Mouse (Mus musculus): ENCODE measurements around the gene Cdh3. TPM values are rescaled to one million over a fixed set of nuclear protein-coding genes. Genes with fewer than 3 reads are reported as not detected.

Cdh3 gene
- polyA plus RNA-seq, 1 experiment from 2014 or later: 0.65 TPM

DNA sequence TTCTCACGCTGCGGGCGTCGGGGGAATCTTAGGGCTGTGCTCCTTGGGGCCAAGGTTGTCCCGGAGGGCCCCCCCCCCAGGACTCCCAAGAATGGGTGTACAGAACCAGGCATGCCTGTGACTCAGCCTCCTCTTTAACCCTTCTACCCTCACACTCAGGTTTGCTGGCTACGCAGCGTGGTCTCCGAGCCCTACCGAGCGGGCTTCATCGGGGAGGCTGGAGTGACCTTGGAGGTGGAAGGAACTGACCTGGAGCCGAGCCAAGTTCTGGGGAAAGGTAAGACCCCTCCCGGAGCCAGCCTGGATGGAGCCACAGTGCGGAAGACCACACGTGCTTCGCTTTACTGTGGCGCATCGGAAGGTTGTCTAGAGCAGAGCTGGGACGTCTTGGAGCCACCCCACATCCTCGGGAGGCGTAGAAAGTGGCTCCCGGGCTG, 392 bp downstream of the Cdh3 start:
- no peak; the same call in 1 of the 2 replicates for ATAC-seq
- Histone ChIP-seq H3K9me3 (ENCODE audit: low read length) (no peaks in the 10 kb centered on the region), H3K27me3 (ENCODE audit: insufficient read depth, low read length) (peaks cover 66% of the 10 kb centered on the region), H3K4me3 (ENCODE audit: low read depth, low read length) (peak overlapping the region; percentile 34), H3K36me3 (replicated peaks; ENCODE audit: insufficient read depth, low read length) (no peaks in the 10 kb centered on the region), H3K4me2 (ENCODE audit: low read depth, low read length) (peak overlapping the region; percentile 58), H3K4me1 (ENCODE audit: insufficient read depth) (peaks cover 9% of the 10 kb centered on the region; the same call in 1 of the 2 replicates), H3K27ac (ENCODE audit: low read depth) (no peak overlapping the region), H3K9ac (replicated peaks) (no peak overlapping the region)
- TF ChIP-seq CTCF (IDR thresholded peaks at IDR 0.05; ENCODE audit: low read depth) (no peak), EP300 (IDR thresholded peaks at IDR 0.05; ENCODE audit: low read depth) (no peak)
- 2% methylated on average over 22 of the region's 22 CpGs for WGBS (ENCODE audit: insufficient replicate concordance)
- DNase-seq: no peak

- DNase-seq (no peak), ATAC-seq (no peak)
- peaks cover 9% of the 10 kb centered on the region; the same call in 1 of the 2 replicates for H3K4me1 ChIP-seq (ENCODE audit: insufficient read depth)
- 2% methylated on average over 29 of the region's 30 CpGs for WGBS (ENCODE audit: insufficient replicate concordance)
- no peak overlapping the region for H3K27ac ChIP-seq (ENCODE audit: low read depth)
- no peaks in the 10 kb centered on the region for H3K36me3 ChIP-seq (replicated peaks; ENCODE audit: insufficient read depth, low read length)
- H3K9ac ChIP-seq (replicated peaks): peak overlapping the region; percentile 30; the same call in 1 of the 2 replicates
- TF ChIP-seq CTCF (IDR thresholded peaks at IDR 0.05; ENCODE audit: low read depth): no peak
- TF ChIP-seq EP300 (IDR thresholded peaks at IDR 0.05; ENCODE audit: low read depth): no peak
- H3K27me3 ChIP-seq (ENCODE audit: insufficient read depth, low read length): peaks cover 63% of the 10 kb centered on the region
- no peaks in the 10 kb centered on the region for H3K9me3 ChIP-seq (ENCODE audit: low read length)
- H3K4me2 ChIP-seq (ENCODE audit: low read depth, low read length): peak overlapping the region; percentile 58
- H3K4me3 ChIP-seq (ENCODE audit: low read depth, low read length): peak overlapping the region; percentile 34
Observed at GRCm38 (mm10) chr8:106511531-106512041, 895 bp downstream of the Cdh3 start.

DNA sequence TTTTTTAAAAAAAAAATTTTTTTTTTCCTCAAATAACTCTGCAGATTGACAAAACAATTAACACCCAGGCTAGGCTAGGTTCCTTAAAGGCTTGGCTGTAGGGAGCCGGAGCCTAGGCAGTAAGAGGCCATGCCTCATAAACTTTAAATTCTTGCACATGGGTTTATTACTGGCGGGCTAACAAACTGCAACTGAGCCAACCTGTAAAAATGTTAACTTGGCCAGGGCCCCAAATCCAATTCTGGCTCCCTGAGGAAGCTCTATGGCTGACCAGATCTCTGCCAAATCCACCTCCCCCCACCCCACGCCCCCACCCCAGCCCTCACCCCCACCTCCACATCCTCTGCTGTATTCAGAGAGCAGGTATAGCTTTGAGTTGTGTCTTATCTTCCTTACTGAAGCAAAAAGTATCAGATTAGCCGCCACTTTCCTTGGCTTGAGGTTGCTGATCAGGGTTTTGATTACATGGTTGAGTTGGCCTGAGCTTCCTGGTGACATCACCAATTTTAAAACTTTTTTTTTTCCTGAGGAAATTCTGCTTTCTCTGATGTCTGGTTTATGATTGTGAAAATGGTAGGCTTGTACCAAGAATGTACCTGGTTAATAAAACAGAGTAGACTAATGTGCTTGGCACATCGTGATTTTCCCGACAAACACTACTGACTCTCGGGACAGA, 1.9 kb downstream of the Cdh3 start:
- WGBS (ENCODE audit: insufficient replicate concordance): 58% methylated on average over 7 of the region's 7 CpGs
- Histone ChIP-seq H3K27me3 (ENCODE audit: insufficient read depth, low read length) (peaks cover 54% of the 10 kb centered on the region), H3K4me2 (ENCODE audit: low read depth, low read length) (no peak overlapping the region), H3K4me3 (ENCODE audit: low read depth, low read length) (no peak overlapping the region), H3K27ac (ENCODE audit: low read depth) (no peak overlapping the region), H3K9ac (replicated peaks) (no peak overlapping the region), H3K4me1 (ENCODE audit: insufficient read depth) (peaks cover 9% of the 10 kb centered on the region; the same call in 1 of the 2 replicates), H3K36me3 (replicated peaks; ENCODE audit: insufficient read depth, low read length) (no peaks in the 10 kb centered on the region), H3K9me3 (ENCODE audit: low read length) (no peaks in the 10 kb centered on the region)
- TF ChIP-seq EP300 (IDR thresholded peaks at IDR 0.05; ENCODE audit: low read depth): no peak
- TF ChIP-seq CTCF (IDR thresholded peaks at IDR 0.05; ENCODE audit: low read depth): no peak
- DNase-seq: no peak
- ATAC-seq: no peak

DNA sequence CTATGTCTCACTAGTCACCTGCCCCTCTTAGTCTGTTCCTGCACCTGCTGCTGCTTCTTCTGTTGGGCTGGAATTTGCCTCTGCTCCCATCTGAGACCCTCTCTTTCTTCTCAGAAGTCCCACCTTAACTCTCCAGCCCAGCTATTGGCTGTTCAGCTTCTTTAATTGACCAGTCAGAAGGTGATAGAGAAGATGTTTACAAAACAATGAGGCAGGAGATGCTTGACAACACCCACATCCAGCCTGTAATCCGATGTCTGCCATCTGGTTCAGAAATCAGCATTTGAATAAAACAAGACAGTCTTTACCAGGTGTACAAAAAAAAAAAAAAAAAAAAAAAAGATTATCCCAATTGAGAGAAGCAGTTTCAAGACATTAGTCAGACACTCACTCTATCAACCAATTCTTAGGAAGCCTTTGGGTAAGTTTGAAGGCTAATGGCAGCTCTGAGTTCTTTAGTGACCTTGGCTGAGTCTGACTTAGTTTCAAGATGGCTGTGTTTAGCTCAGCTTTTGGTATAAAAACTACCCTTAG, 5.3 kb downstream of the Cdh3 start:
- Histone ChIP-seq H3K27me3 (ENCODE audit: insufficient read depth, low read length) (peaks cover 22% of the 10 kb centered on the region), H3K4me2 (ENCODE audit: low read depth, low read length) (no peak overlapping the region), H3K36me3 (replicated peaks; ENCODE audit: insufficient read depth, low read length) (no peaks in the 10 kb centered on the region), H3K4me1 (ENCODE audit: insufficient read depth) (no peaks in the 10 kb centered on the region), H3K4me3 (ENCODE audit: low read depth, low read length) (no peak overlapping the region), H3K9ac (replicated peaks) (no peak overlapping the region), H3K9me3 (ENCODE audit: low read length) (no peaks in the 10 kb centered on the region), H3K27ac (ENCODE audit: low read depth) (no peak overlapping the region)
- no peak for ATAC-seq
- no peak for DNase-seq
- TF ChIP-seq EP300 (IDR thresholded peaks at IDR 0.05; ENCODE audit: low read depth) (no peak), CTCF (IDR thresholded peaks at IDR 0.05; ENCODE audit: low read depth) (no peak)
- WGBS (ENCODE audit: insufficient replicate concordance): 32% methylated on average over 1 of the region's 1 CpGs

DNA sequence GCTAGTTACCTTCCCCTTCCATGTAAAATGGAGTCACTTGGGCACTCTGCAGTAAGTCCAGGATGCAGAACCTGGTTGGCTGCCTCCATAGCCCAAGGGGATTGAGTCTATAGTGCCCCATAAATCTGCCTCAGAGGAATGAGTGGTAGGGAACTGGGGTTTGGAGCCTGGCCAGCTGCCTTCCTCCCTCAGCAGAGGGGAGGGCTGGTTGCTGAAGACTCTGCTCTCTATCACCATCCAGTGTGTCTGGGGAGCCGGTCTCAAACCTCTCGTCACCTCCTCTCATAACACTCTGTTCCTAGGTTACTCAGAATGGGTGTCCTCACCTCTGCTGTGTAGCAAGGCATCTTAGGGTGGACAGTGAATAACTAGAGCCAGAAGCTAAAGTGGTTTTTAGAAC, 5.9 kb downstream of the Cdh3 start:
- H3K36me3 ChIP-seq (replicated peaks; ENCODE audit: insufficient read depth, low read length): no peaks in the 10 kb centered on the region
- no peak for ATAC-seq
- no peak overlapping the region for H3K27ac ChIP-seq (ENCODE audit: low read depth)
- no peak for DNase-seq
- no peaks in the 10 kb centered on the region for H3K9me3 ChIP-seq (ENCODE audit: low read length)
- H3K4me2 ChIP-seq (ENCODE audit: low read depth, low read length): no peak overlapping the region
- TF ChIP-seq EP300 (IDR thresholded peaks at IDR 0.05; ENCODE audit: low read depth) (no peak), CTCF (IDR thresholded peaks at IDR 0.05; ENCODE audit: low read depth) (no peak)
- H3K4me1 ChIP-seq (ENCODE audit: insufficient read depth): no peaks in the 10 kb centered on the region
- no peak overlapping the region for H3K9ac ChIP-seq (replicated peaks)
- H3K4me3 ChIP-seq (ENCODE audit: low read depth, low read length): no peak overlapping the region
- WGBS (ENCODE audit: insufficient replicate concordance): 49% methylated on average over 2 of the region's 2 CpGs
- peaks cover 17% of the 10 kb centered on the region for H3K27me3 ChIP-seq (ENCODE audit: insufficient read depth, low read length)

DNA sequence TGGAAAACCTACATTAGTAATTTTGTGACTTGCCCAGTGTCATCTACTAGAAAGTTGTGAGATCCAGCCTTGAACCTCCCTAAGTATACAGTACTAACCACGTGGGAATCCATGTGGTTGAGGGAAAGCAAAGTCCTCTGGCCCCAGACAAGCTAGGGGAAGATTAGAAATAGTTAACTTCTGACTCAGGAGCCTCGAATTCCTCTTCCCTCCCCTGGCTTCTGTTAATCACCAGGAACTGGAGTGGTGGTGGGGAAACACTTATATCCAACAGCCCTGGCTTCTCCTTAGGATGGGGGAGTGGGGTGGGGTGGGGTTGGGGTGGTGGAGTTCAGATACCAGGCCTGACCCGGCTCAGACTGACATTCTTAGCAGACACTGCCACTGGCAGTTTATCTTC, 8.1 kb downstream of the Cdh3 start:
- Histone ChIP-seq H3K4me2 (ENCODE audit: low read depth, low read length) (no peak overlapping the region), H3K27me3 (ENCODE audit: insufficient read depth, low read length) (no peaks in the 10 kb centered on the region), H3K36me3 (replicated peaks; ENCODE audit: insufficient read depth, low read length) (no peaks in the 10 kb centered on the region), H3K4me3 (ENCODE audit: low read depth, low read length) (no peak overlapping the region), H3K9me3 (ENCODE audit: low read length) (no peaks in the 10 kb centered on the region), H3K27ac (ENCODE audit: low read depth) (no peak overlapping the region), H3K9ac (replicated peaks) (no peak overlapping the region), H3K4me1 (ENCODE audit: insufficient read depth) (no peaks in the 10 kb centered on the region)
- WGBS (ENCODE audit: insufficient replicate concordance): 21% methylated on average over 3 of the region's 3 CpGs
- TF ChIP-seq EP300 (IDR thresholded peaks at IDR 0.05; ENCODE audit: low read depth): no peak
- TF ChIP-seq CTCF (IDR thresholded peaks at IDR 0.05; ENCODE audit: low read depth): no peak
- DNase-seq: no peak
- ATAC-seq: no peak
